Mouse (Mus musculus) bone marrow, adult 2 months (tissue): ENCODE measurements around the gene Galnt10.

Experiments used
- CTCF ChIP-seq: fragments of 200-500 bp; IDR thresholded peaks from 2 replicates; pipeline ENCODE4 v1.5.1; 2011; ENCODE audit warnings: low read length, control low read depth; ENCODE audit not compliant: control insufficient read depth, insufficient read depth
- POLR2A ChIP-seq: fragments of 200-500 bp; IDR thresholded peaks from 2 replicates; pipeline ENCODE4 v1.6.1; 2011; ENCODE audit warnings: low read depth, mild to moderate bottlenecking, control low read depth, low read length, borderline replicate concordance; ENCODE audit not compliant: control insufficient read depth

GRCm38 (mm10) chr11:57802511-57802870 is 157.2 kb downstream of the Galnt10 start:
- TF ChIP-seq CTCF (no peak), POLR2A (no peak)
